In the genomic region with DNA sequence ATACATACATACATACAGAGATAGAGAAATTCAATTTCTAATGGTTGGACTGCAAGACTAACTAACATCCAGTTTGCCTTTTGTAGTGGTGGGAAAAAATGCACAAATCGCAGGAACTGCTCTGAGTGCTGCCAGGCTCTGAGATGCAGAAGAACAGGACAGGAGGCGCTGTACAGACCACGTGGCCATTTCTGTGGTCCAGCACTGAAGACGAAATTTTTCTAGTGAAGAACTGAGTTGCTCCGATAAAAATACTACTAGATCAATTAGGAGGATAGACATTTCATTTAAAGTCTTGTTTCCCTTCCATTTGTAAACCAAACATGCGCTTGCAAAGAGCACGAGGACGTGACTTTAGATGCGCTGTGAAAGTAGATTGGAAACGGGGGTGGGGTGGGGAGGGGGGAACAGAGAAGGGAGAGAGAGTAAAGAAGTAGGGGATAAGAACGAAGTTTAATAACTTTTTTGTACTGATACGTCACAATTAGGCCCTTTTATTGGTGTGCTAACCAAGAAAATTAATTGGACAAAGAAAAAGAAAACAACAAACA, we compare ENCODE assay signal across 9 mouse cellular contexts. TPM values are rescaled to one million over a fixed set of nuclear protein-coding genes. Genes with fewer than 3 reads are reported as not detected.
DNase-seq lines count a peak whose midpoint lies in the region; ATAC-seq lines count a peak whose summit lies in the region.
"Had no signal": no experiment of that assay in that cellular context is flagged by ENCODE, and none has a peak within 500 bp of the region (broad histone marks: within the 10 kb centered on the region; RNA-seq: fewer than 3 reads in every experiment).

No protein-coding gene starts in this region.

- no peaks in the 10 kb centered on the region for H3K27me3 ChIP-seq in kidney, embryonic 16.5 days (ENCODE audit: insufficient read depth, low read length)
- H3K27me3 ChIP-seq in hindbrain, embryonic 15.5 days = no peaks in the 10 kb centered on the region

- peak overlapping the region; percentile 51 for H3K4me3 ChIP-seq in kidney, embryonic 16.5 days (ENCODE audit: low read length)
- peak overlapping the region; percentile 64 for H3K4me3 ChIP-seq in hindbrain, embryonic 15.5 days

- 0 out of 2 replicates have a peak overlapping the region, but pooled peaks have one; percentile 13 for H3K27ac ChIP-seq in kidney, embryonic 16.5 days (ENCODE audit: low read length)
- H3K27ac ChIP-seq in hindbrain, embryonic 15.5 days (replicated peaks) = 0 out of 2 replicates have a peak overlapping the region, but pooled peaks have one; percentile 11

- H3K4me1 ChIP-seq in kidney, embryonic 16.5 days (ENCODE audit: insufficient read depth, low read length) = peaks cover 14% of the 10 kb centered on the region; the same call in 1 of the 2 replicates
- peaks cover 14% of the 10 kb centered on the region for H3K4me1 ChIP-seq in hindbrain, embryonic 15.5 days (replicated peaks)

- no peak for DNase-seq in kidney, adult 11 months
- DNase-seq in MEL-GATA-1-ER (ENCODE audit: extremely low read depth, low read depth) = peak; percentile 71
- peak; percentile 80 for DNase-seq in embryo, embryonic 11 days
- DNase-seq in lung, postnatal 36 days = peak; percentile 37
- no peak for DNase-seq in gastrocnemius, postnatal 14 days

- H3K4me2 ChIP-seq in kidney, embryonic 16.5 days (replicated peaks; ENCODE audit: low read depth, low read length) = peak overlapping the region; percentile 57
- H3K4me2 ChIP-seq in hindbrain, embryonic 15.5 days = peak overlapping the region; percentile 98

- H3K9ac ChIP-seq in kidney, embryonic 16.5 days (replicated peaks; ENCODE audit: low read length) = peak overlapping the region; percentile 35; the same call in 1 of the 2 replicates
- H3K9ac ChIP-seq in hindbrain, embryonic 15.5 days = no peak overlapping the region; the same call in 1 of the 2 replicates

- H3K36me3 ChIP-seq in kidney, embryonic 16.5 days (ENCODE audit: insufficient read depth, low read length) = no peaks in the 10 kb centered on the region
- no peaks in the 10 kb centered on the region for H3K36me3 ChIP-seq in hindbrain, embryonic 15.5 days

- 0 out of 2 replicates have a peak, but pooled peaks have one; percentile 33 for ATAC-seq in kidney, embryonic 16.5 days (ENCODE audit: low FRiP score, low TSS enrichment)
- ATAC-seq in hindbrain, embryonic 15.5 days (ENCODE audit: low FRiP score, low read depth) = peak; percentile 24; the same call in 1 of the 2 replicates
- no peak for ATAC-seq in megakaryocyte-erythroid progenitor cell, adult 5-6 weeks (replicated peaks; ENCODE audit: low FRiP score, low TSS enrichment, poor library complexity, severe bottlenecking)

- WGBS in kidney, embryonic 16.5 days = under 1% methylated on average over 12 of the region's 12 CpGs
- 0% methylated on average over 12 of the region's 12 CpGs for WGBS in hindbrain, embryonic 15.5 days

- H3K9me3 ChIP-seq in kidney, embryonic 16.5 days (ENCODE audit: low read length) = no peaks in the 10 kb centered on the region
- no peaks in the 10 kb centered on the region for H3K9me3 ChIP-seq in hindbrain, embryonic 15.5 days

- intact Hi-C loops in gastrocnemius, postnatal 14 days (cut with DNase I; ENCODE audit: low total_unique reads) = no loop called here

RNA-seq across cellular contexts. Expression of a gene that starts 7.6 kb away (rescaled TPM):
- polyA plus RNA-seq in kidney, embryonic 16.5 days (2015; fragmentation: Nextera tagmentation; extraction: Ambion mirVana) = 130 and 131 TPM in 2 replicates
- polyA plus RNA-seq in hindbrain, embryonic 15.5 days (2015; fragmentation: Nextera tagmentation; extraction: Ambion mirVana) = 84.3 and 84.8 TPM in 2 replicates
- total RNA-seq in megakaryocyte-erythroid progenitor cell, adult 5-6 weeks (2014; fragmentation: Nextera tagmentation) = 97.9 and 102 TPM in 2 replicates
- 159 and 225 TPM in 2 replicates for total RNA-seq in megakaryocyte-erythroid progenitor cell, adult 5-6 weeks (2017)
- total RNA-seq in gastrocnemius, postnatal 14 days (2021) = 10 to 100 TPM; 22.2 to 26.4 TPM

RNA-seq across cellular contexts. Expression of a gene that starts 26.0 kb away (rescaled TPM):
- not detected in 2 replicates for polyA plus RNA-seq in kidney, embryonic 16.5 days (2015; fragmentation: Nextera tagmentation; extraction: Ambion mirVana)
- not detected in 2 replicates for polyA plus RNA-seq in hindbrain, embryonic 15.5 days (2015; fragmentation: Nextera tagmentation; extraction: Ambion mirVana)
- total RNA-seq in megakaryocyte-erythroid progenitor cell, adult 5-6 weeks (2014; fragmentation: Nextera tagmentation) = not detected in 2 replicates
- total RNA-seq in megakaryocyte-erythroid progenitor cell, adult 5-6 weeks (2017) = not detected in 2 replicates
- total RNA-seq in gastrocnemius, postnatal 14 days (2021) = not detected
- total RNA-seq: hematopoietic stem cell, adult 5-6 weeks had no signal

RNA-seq across cellular contexts. Expression of a gene that starts 42.2 kb away (rescaled TPM):
- polyA plus RNA-seq in kidney, embryonic 16.5 days (2015; fragmentation: Nextera tagmentation; extraction: Ambion mirVana) = not detected in 2 replicates
- not detected in 2 replicates for polyA plus RNA-seq in hindbrain, embryonic 15.5 days (2015; fragmentation: Nextera tagmentation; extraction: Ambion mirVana)
- not detected in 2 replicates for total RNA-seq in megakaryocyte-erythroid progenitor cell, adult 5-6 weeks (2014; fragmentation: Nextera tagmentation)
- not detected in 2 replicates for total RNA-seq in megakaryocyte-erythroid progenitor cell, adult 5-6 weeks (2017)
- not detected for total RNA-seq in gastrocnemius, postnatal 14 days (2021)
- total RNA-seq: hematopoietic stem cell, adult 5-6 weeks had no signal

Comparison
In these comparisons a context has a peak if more than half of its experiments do, and no peak if none do; other contexts are left out.
1. DNase-seq: peak in MEL-GATA-1-ER (single experiment), embryo, embryonic 11 days (single experiment) and lung, postnatal 36 days (single experiment); none in kidney, adult 11 months (single experiment) and gastrocnemius, postnatal 14 days (single experiment).